Mouse (Mus musculus) embryonic facial prominence, embryonic 13.5 days (tissue): ENCODE results near the gene Mageh1. TPM values are rescaled to one million over a fixed set of nuclear protein-coding genes. Genes with fewer than 3 reads are reported as not detected.

Source experiments
- polyA plus RNA-seq: library from polyadenylated mRNA; unstranded; fragments of >200 nt; fragmentation: Nextera tagmentation; extraction: Ambion mirVana; gene quantifications from 2 replicates; pipeline ENCODE4 v1.2.1, GENCODE M21; 2015

Gene Mageh1
- polyA plus RNA-seq, 1 experiment from 2014 or later: 64.7 TPM

Other genes starting within 250 kb of the Mageh1 start
- 0.84 and 1.2 TPM in 2 replicates for gene Usp51, start 31.1 kb downstream of the Mageh1 start, polyA plus RNA-seq
- not detected in 2 replicates for gene Foxr2, start 81.2 kb upstream of the Mageh1 start, polyA plus RNA-seq
- gene Rragb, start 102.4 kb upstream of the Mageh1 start, polyA plus RNA-seq: 3.0 and 3.2 TPM in 2 replicates
- gene Klf8, start 199.9 kb upstream of the Mageh1 start, polyA plus RNA-seq: 2.6 and 3.0 TPM in 2 replicates